Mouse (Mus musculus) large intestine, adult 2 months (tissue): ENCODE measurements around the gene Utp11. TPM values are rescaled to one million over a fixed set of nuclear protein-coding genes. Genes with fewer than 3 reads are reported as not detected.

Source experiments
- DNase-seq: peaks from one replicate; pipeline ENCODE4 v3.0.0-alpha.2; 2012; ENCODE audit warnings: low read depth, low spot score
- WGBS: fragments of 180-500 bp; shearing (Covaris S2); methylation state at CpG from one replicate; pipeline ENCODE4 v1.1.7; 2018; 5-methylcytosine and 5-hydroxymethylcytosine counted together
- polyA plus RNA-seq: library from polyadenylated mRNA; depleted of rRNA; stranded (reverse); fragments of >200 nt; gene quantifications from 2 replicates; pipeline ENCODE4 v1.2.3, GENCODE M21; 2012

The Utp11 gene
- polyA plus RNA-seq, 1 experiment, result 4.0 TPM

DNA sequence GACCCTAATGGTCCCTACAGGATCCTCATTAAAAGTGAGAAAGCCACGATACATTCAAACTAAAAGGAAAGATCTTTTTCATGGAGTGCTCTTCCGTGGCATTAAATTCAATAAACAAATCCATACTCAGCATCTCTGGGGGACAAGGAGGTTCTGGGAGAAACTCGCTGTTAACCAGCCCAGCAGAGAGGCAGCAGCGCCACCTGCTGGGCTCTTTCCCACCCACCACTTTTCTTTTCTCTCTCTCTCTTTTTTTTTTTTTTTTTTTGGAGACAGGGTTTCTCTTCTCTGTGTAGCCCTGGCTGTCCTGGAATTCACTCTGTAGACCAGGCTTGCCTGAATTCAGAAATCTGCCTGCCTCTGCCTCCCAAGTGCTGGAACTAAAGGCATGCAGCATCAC is 18.4 kb downstream of the Utp11 start:
- DNase-seq, result no peak
- 5% methylated on average over 4 of the region's 4 CpGs for WGBS

DNA sequence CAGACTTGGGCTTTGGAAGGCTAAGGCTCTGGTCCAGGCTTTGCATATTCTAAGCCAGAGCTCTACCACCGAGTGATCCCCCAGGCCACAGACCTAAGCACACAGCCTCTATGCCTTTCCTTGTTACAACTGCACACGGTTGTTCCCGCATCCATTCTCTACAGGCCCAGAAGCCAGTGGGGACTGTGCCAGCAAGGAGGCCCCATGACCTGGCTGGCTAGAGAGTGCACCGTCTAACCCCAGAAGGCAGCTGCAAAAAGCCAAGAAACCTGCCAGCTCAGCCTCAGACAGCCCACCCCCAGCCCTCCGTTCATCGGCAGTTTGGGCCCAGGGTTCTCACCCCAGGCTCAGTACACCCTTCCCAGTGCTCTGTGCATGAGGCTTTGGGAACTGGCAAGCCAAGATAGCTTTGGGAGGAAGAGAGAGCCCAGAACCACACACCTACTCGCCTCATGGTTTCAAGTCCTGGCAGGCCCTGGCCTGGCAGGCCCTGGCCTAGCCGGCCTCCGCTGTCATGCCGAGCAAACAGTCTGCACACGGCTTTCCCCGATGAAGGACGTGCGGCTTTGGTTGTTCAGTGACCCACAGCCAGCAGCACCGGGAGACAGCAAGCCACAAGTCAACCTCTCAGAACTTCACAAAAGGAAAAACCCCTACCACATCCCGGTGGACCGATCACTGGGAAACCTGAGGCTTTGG is 18.9 kb downstream of the Utp11 start:
- DNase-seq, result no peak

DNA sequence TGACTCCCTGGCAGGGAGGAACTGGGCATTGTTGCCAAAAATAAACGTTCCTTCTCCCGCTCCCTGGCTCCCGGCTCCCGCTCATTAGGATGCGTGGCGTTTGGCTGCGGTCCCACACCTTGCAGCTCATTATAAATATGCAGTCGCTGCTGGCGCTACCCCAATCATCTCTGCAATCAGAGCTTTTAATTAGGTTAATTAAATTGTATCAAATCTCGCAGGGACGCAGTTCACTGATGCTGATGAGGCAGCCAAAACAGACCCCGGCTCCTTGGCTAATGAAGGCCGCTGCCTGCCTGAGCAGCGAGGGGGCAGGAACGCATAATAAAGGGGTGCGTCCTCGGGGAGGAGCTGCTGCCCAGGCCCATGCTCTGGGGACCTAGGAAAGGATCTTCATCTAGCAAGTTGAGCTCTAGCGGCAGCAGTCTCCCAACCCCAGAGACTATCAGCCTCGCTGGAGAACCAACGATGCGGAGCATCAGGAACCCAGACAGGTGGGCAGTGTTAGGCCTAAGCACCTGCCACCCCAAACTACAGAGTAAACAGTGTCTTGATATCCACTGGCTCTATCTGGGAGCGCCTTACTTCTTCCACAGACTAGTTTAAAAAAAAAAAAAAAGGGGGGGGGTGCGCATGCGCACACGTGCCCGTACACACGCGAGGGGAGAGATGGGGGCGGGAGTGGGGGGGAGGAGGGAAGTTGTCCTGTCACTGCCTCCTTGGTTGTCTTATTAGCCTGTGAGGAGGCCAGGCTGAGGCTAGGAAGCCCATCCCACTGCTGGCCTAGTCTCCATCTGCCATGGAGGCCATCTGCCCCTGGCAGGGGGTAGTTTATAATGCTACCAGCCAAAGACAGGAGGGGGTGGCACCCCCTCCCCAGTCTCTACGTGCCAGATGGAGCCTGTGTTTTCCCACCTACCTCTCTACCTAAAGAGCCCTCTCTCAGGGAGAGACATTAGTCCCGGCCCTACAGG is 20.8 kb downstream of the Utp11 start:
- DNase-seq, result no peak
- 7% methylated on average over 31 of the region's 31 CpGs for WGBS

More for the DNA sequence above, 18.9 kb downstream of the Utp11 start:
- WGBS, result 78% methylated on average over 17 of the region's 17 CpGs

DNA sequence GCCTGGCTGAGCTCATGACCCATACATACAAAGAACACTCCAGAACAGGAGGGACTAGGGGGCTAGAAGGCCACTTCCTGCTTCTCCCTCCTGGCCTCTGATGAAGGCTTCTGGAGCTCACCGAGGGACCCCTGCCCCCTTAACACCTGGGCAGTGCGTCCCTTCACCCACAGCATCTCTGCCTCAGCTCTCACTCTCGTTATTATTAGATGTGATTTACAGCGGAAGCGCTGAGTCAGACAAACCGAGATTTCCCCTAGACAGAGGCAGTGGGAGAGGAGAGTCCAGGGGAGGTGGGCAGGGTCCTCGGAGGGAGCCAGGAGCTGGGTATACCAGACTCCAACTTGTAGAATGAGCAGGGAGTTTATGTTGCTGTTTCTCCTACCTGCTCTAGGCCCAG is 21.8 kb downstream of the Utp11 start:
- WGBS, result 23% methylated on average over 7 of the region's 7 CpGs

GRCm38 (mm10) chr4:124670232-124670631 is 23.2 kb downstream of the Utp11 start:
- WGBS, result 52% methylated on average over 8 of the region's 8 CpGs
- DNase-seq, result no peak

More for the DNA sequence above, 21.8 kb downstream of the Utp11 start:
- DNase-seq, result no peak

- no peak for DNase-seq
- 17% methylated on average over 8 of the region's 8 CpGs for WGBS
Measured at GRCm38 (mm10) chr4:124668078-124668477, 25.3 kb downstream of the Utp11 start.

- WGBS, result 37% methylated on average over 14 of the region's 14 CpGs
- DNase-seq, result no peak
Measured at GRCm38 (mm10) chr4:124667476-124668033, 25.8 kb downstream of the Utp11 start.

DNA sequence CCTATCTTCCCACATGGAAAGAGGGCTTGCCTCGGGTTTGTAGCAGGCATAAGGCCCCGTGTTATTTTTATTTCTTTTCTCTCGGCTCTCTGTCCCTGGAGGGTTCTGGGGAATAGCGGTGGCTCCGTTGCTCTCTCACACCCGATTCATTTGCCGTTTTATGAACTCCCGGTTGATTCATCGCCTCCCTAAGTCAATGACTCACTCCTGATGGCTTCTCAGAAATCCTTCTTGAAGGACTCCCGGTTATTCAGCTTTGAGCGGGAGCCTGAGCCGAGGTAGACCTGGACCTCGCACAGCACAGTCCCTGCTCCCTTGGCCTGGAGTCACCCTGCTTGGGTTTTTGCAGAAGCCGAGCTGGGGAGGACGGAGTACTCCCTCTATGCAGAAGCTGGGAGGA is 28.8 kb downstream of the Utp11 start:
- DNase-seq, result no peak
- WGBS, result 57% methylated on average over 15 of the region's 15 CpGs

DNA sequence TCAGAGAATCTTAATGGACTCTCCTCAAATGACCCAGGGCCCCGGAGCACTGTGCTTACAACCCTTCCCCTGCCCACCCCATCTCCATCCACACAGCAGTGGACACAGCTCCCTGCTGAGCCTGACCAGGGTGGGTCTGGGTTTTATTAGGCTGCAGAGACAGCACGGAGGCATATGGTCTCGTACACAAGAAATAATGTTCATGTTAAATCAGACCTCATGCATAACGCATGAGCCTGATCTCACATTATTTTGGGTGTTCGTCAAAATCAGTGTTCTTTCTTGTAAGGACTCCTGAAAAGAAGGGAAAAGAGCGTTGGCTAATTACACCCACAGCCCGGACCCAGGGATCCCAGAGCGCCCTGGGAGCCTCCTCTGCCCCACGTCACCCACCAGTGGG is 29.2 kb downstream of the Utp11 start:
- 69% methylated on average over 9 of the region's 9 CpGs for WGBS
- no peak for DNase-seq

GRCm38 (mm10) chr4:124663034-124663433 is 30.4 kb downstream of the Utp11 start:
- DNase-seq, result no peak

GRCm38 (mm10) chr4:124660603-124661002 is 32.8 kb downstream of the Utp11 start:
- DNase-seq, result no peak
- WGBS, result 47% methylated on average over 3 of the region's 3 CpGs

More at GRCm38 (mm10) chr4:124663034-124663433, 30.4 kb downstream of the Utp11 start:
- 34% methylated on average over 3 of the region's 3 CpGs for WGBS

GRCm38 (mm10) chr4:124659251-124660217 is 33.9 kb downstream of the Utp11 start:
- DNase-seq, result no peak
- 5% methylated on average over 68 of the region's 68 CpGs for WGBS

GRCm38 (mm10) chr4:124658412-124658851 is 35.0 kb downstream of the Utp11 start:
- DNase-seq, result no peak
- WGBS, result 3% methylated on average over 39 of the region's 39 CpGs

- DNase-seq, result no peak
- 1% methylated on average over 61 of the region's 61 CpGs for WGBS
Measured at GRCm38 (mm10) chr4:124657781-124658180, 35.6 kb downstream of the Utp11 start.

DNA sequence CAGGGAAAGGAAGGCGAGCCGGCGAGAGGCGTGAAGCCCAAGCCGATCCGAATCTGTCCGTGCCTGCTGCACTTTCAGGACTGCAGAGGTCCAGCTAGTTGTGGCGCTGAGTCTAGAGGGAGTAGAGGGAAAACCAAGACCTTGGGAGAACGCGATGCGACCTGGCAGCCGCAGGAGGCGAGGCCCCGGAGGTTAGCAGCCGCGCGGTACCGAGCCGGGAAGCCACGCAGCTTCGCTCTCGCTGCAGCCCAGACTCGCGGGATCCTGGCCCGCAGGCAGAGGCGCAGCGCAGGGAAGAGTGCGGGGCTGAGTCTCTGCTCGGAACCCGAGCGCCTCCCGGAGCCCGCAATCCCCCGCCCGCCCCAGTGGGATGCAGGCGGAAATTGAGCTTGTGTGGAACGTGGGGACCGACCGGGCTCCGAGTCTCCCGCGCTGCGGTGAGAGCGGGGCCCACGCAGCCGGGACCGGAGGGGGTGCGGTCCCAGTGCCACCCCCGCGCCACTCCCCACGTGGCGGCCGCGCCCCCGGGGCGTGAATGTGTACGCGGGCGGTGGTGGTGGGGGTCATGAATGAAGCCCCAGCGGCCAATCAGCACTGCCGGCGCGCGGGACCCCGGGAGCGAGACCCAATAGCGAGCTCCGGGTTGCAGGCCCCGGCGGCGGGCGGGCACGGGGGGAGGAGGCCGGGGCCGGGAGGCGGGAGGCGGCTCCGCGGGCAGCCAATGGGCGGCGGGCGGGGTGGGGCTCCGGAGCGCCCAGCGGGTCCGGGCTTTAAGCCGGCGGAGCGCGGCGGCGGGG is 36.3 kb downstream of the Utp11 start:
- DNase-seq, result no peak
- WGBS, result under 1% methylated on average over 88 of the region's 92 CpGs

- WGBS, result 2% methylated on average over 15 of the region's 15 CpGs
- DNase-seq, result no peak
Measured at GRCm38 (mm10) chr4:124656518-124656853, 36.9 kb downstream of the Utp11 start, which contains the start of gene Pou3f1. Pou3f1 (plus strand) TSS chr4:124656807.

- 8% methylated on average over 9 of the region's 9 CpGs for WGBS
Measured at GRCm38 (mm10) chr4:124652886-124653285, 40.5 kb downstream of the Utp11 start.

GRCm38 (mm10) chr4:124647909-124648308 is 45.5 kb downstream of the Utp11 start:
- 37% methylated on average over 5 of the region's 5 CpGs for WGBS
- no peak for DNase-seq

More at GRCm38 (mm10) chr4:124652886-124653285, 40.5 kb downstream of the Utp11 start:
- no peak for DNase-seq
